Mouse (Mus musculus): ENCODE results near the gene Scml4.

Scml4 gene

GRCm38 (mm10) chr10:42950252-42950751, 90.1 kb downstream of the Scml4 start:
- DNase-seq (ENCODE audit: low spot score in 2 of 2): no peak

GRCm38 (mm10) chr10:42951078-42952045, 91.2 kb downstream of the Scml4 start:
- no peak for DNase-seq (ENCODE audit: low spot score in 2 of 2)

- DNase-seq (ENCODE audit: low spot score in 2 of 2): no peak
Observed at GRCm38 (mm10) chr10:42952046-42952420, 91.9 kb downstream of the Scml4 start.

GRCm38 (mm10) chr10:42953601-42954000, 93.4 kb downstream of the Scml4 start:
- no peak for DNase-seq (ENCODE audit: low spot score in 2 of 2)

DNA sequence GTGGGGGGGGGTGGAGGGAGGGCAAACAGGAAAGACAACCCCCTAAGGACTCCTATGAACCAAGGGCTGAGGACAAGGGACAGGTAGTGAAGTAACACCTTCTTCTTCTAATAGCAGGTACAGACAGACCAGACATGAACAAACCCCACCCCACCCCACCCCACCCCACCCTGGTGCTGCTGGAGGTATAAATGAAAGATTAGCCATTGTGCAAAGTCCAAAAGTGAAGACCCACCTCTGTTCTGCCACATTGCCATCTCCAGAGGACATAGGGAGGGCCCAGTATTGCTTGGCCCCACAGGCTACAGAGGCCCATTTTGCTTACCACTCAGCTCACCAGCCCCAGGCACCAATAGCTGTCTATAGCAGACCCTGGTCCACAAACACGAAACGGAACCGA, 95.0 kb downstream of the Scml4 start:
- no peak for DNase-seq (ENCODE audit: low spot score in 2 of 2)

DNA sequence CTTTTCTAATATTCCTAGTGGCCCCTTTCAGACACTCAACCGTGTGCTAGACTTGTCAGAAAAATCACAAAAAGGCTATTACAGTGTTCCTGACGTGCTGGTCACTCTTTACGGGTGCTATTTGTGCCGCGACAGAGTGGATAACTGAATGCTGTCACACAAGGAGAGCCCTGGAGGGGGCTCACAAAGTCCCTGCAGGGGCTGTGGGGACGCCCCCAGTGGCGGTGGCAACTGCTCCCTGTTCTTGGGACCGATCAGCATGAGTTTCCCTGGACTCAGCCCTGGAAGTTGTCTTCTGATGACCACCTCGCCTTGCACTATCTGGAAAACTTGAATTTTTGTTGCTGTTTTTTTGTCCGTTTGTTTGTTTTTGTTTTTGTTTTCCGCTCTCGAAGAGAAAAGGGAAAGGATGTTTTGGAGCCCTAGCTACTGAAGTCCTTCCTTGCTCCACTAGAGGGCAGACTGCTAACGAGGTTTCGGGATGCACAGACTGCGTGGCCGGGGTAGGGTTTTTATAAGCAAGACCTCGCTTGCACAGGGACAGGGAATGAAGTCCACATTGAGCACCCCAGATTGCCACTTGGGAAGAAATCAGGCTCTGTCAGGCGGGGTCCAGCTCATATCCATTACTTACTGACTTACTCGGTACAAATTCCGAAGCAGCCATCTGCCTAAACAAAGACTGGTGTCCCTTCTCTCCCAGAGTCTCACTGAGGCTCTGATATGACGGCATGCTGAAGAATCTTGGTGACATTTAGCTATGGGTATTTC, 97.9 kb downstream of the Scml4 start:
- peak; percentile 48 to 58 for DNase-seq (ENCODE audit: low spot score in 2 of 2)

DNA sequence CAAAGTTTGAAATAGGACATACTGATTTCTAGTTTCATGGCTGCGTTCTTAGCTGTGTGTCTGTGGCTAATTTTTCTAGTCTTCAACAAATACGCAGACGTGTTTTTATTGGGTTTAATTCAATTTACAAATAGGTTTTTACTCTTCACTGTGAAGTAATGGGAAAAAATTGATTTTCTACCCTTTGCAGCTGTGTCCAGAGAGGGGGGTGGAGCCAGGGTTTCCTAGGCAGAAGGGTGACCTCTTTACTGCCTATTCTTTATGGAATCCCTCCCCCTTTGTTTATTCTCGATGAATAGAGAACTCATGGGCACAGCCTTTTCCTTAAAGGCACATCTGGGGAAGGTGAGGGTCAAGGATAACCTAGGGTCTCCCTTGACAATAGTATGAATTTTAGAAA, 98.5 kb downstream of the Scml4 start:
- no peak for DNase-seq (ENCODE audit: low spot score in 2 of 2)

GRCm38 (mm10) chr10:42961771-42962170, 101.6 kb downstream of the Scml4 start:
- no peak for DNase-seq (ENCODE audit: low spot score in 2 of 2)

DNA sequence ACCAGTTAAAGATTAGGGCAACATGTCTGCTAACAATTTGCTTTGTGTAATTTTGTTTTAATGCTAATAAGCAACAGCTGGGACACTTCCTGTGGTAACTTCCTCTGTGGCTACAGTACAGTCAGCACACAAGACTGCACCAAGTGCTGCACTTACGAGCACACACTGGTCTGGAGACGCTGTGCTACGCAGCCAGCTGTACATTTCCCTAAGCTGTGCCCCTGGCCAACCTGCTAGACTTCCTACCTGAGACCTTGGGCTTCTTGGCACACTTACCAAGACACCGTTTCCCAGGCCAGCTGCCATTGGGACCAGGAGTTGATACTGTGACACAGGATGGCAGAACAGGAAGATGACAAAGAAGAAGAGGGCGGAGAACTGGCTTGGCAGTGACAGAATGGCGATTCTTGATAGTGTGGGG, 102.0 kb downstream of the Scml4 start:
- no peak for DNase-seq (ENCODE audit: low spot score in 2 of 2)

- DNase-seq (ENCODE audit: low spot score in 2 of 2): no peak
Observed at GRCm38 (mm10) chr10:42962655-42963054, 102.5 kb downstream of the Scml4 start.

- no peak for DNase-seq (ENCODE audit: low spot score in 2 of 2)
Observed at GRCm38 (mm10) chr10:42963061-42963460, 102.9 kb downstream of the Scml4 start.

DNA sequence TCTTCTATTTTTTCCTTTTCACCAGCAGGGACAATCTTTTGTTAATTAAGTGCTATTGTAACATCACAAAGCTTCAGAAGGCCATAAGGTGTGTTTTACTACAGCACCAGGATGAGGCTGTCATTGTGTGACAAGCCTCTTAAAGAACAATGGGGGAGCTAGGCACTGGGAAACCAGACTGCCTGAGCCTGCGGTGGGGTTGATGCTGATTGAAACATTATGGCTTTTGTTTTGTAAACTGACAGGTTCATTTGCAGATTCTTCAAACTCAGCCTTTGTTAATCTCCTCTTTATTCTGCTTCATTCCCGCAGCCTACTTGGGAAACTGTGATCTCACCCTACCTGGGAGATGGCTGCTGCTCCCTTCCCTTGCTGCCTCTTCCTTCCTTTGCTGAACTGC, 108.2 kb downstream of the Scml4 start:
- DNase-seq (ENCODE audit: low spot score in 2 of 2): no peak

DNA sequence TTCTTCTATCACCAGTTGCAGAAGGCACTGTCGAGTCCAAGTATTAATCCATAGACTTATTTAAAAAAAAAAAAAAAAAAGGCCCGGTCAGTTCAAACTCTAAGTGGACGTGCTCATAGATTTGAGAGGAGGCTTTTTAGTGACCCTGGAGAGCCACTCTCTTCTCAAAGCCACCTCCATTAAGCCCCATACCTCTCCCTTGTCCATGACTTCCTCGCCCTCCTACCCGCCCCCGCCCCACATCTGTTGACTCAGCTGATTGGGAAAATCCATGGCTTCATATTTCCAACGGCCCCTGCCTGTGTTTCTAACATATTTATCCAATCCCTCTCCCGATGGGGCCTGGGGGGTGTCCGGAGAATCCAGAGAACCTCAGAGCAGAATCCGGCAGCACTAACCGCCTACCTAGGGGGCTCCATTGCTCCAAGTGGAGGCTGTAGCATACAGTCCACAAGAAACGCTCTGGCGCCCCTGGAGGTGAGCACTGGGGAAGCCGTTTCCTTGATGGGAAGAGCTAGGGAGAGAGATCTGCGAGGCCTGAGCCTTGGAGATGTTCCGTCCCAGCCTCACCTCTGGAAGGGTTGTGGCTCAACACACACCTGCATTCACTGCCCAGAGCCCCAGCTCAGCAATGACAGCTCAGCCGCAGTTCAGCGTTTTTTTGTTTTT, 112.5 kb downstream of the Scml4 start:
- peak; percentile 38 to 52 for DNase-seq (ENCODE audit: low spot score in 2 of 2)

GRCm38 (mm10) chr10:42973537-42973936, 113.4 kb downstream of the Scml4 start:
- DNase-seq (ENCODE audit: low spot score in 2 of 2): no peak

DNA sequence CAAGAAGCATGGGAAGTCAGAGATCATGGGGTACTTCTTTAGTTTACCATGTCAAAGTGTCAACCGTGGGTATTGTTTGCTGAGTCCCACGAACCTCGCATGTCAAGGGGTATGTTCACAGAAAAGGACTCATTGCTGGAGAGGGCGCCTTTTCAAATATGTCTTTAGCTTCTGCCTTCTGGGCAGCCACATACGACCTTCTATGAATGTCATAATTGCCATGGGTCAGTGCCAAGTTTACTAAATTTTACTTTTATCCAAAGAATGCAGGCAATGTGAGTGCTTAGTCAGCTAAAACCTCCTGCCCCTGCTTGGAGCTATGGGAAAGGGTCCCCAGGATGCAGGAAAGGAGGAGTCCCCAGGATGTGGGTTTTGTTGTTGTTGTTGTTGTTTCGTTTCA, 116.4 kb downstream of the Scml4 start:
- no peak for DNase-seq (ENCODE audit: low spot score in 2 of 2)

DNA sequence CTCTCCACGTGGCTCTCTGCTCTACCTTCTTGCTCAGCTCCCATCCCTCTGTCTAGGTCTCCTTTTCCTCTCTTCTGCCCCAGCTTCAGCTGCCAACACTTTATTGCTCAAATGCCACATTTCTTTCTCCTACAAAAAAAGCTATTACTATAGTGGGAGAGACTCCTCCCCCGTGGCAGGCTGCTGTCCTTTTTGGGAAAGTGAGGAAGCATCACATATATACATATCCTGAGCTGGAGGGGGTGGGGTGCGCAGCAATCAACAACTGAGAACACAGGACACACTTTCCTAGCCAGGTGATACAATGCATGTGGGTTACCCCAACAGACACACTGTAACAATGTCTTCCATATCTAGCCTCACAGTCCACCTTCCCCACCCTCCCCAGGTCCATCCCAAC, 118.2 kb downstream of the Scml4 start:
- DNase-seq (ENCODE audit: low spot score in 2 of 2): no peak

DNA sequence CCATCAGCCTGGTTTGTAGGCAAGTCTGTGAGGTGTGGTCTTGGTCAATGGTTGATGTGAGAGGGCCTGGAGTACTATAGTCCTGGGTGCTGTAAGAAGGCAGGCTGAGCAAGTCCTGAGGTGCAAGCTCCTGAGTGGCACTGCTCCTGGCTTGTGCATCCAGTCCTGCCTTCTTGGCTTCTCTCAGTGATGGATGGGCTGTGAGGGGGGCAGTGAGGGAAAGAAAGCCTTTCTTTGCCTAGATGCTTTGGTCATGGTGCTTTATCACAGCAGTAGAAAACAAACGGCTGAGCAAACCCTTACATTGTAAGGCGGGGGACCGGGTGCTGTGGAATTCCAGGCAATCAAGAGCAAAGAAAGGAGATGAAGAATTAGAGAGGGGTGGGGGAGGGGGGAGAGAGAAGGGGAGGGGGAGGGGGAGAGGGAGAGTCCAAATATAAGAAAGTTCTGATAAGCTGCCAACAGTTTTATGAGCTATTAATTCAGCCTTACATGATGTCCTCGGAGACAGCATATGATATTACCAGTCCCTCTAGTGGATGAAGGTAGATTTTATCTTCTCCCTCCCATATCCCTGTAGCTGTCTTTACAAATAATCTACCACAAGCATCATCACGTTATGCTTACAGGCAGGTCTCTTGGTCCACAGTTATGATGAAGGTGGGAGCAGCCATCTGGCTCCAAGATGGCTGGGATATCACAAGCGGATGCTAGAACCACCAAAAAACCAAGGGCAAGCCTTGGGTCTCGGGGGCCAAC, 121.0 kb downstream of the Scml4 start:
- DNase-seq (ENCODE audit: low spot score in 2 of 2): no peak

GRCm38 (mm10) chr10:42984886-42985285, 124.7 kb downstream of the Scml4 start:
- no peak for DNase-seq (ENCODE audit: low spot score in 2 of 2)

DNA sequence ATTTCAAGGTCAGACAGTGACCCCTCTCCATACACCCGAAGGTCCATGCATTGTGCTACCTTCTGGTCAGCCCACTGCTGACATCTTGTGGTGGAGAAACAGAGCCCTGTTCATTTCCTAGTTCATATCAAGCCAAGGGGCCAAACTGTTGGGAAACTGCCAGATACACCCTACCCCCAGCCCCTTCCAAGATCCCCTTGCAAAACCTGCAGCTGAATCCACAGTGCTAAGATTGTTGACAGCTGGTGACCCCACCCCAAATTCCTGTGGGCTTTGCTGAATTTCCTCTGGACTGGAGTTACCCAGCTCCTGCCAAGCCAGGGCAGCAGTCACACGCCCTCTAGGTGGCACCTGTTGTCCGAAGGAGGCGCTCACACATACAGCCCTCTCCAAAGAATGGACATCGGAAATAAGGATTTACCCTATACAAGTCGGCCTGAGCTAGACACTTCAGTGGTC, 127.5 kb downstream of the Scml4 start:
- no peak for DNase-seq (ENCODE audit: low spot score in 2 of 2)

DNA sequence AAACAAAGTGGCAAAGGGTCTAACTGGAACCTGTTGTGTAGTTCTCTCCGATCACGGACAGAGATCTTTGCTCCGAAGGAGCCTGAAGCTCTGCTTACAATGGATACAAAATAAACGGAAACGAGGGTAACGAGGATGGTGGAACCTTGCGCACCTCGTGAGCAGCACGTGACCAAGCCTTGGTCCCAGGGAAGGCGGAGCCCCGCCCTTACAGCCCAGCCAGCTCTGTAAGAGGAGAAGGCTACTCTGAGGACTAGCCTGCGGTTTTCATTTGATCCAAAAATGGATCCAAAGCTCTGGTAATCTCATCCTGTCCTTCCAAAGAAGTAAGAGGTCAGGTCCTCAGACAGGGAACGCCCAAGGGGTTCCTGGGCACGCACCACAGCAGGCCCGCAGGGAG, 128.5 kb downstream of the Scml4 start:
- no peak for DNase-seq (ENCODE audit: low spot score in 2 of 2)

GRCm38 (mm10) chr10:42989910-42990309, 129.7 kb downstream of the Scml4 start:
- DNase-seq (ENCODE audit: low spot score in 2 of 2): no peak
